Mouse (Mus musculus) cerebellum, adult 9-11 months (tissue): ENCODE measurements around the gene Stk39.

Experiments
- DNase-seq: peaks from one replicate; pipeline ENCODE4 v3.0.0; 2022

Stk39 gene

DNA sequence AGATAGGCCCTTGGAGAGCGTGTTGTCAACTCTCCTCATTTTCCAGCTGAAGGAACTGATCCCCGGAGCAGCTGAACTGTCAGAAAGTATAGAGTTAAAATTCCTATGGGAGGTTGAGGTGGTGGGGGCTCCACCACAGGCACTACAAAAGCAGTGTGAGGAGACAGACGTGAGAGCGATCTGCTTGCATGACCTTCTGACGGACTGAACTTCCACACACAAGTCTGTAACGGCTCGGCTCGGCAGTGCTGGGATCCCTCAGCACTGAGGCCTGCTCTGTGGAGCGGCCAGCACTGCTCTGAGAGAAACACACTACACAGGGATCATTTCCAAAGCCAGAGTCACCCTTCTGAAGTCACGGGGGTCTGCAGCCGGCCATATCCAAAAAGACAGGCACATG, 92.4 kb downstream of the Stk39 start:
- DNase-seq = no peak

DNA sequence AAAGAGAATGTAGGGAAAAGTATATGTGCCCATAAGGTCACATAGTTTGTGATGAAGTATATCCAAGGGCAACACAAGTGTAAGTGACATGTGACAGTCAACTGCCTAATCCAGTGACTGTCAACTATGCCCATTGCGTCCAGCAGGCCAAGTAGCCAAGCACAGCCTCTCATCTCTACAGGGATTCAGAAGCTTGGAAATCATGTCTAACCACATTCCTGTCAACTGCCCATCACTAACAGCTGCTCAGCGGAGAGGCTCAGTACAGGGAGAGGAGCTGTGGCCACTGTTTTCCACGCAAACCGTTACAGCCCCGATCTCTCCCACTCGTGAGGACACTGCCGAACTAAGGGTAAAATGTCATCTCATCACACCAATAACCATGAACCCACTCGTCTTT, 93.7 kb downstream of the Stk39 start:
- DNase-seq = no peak

DNA sequence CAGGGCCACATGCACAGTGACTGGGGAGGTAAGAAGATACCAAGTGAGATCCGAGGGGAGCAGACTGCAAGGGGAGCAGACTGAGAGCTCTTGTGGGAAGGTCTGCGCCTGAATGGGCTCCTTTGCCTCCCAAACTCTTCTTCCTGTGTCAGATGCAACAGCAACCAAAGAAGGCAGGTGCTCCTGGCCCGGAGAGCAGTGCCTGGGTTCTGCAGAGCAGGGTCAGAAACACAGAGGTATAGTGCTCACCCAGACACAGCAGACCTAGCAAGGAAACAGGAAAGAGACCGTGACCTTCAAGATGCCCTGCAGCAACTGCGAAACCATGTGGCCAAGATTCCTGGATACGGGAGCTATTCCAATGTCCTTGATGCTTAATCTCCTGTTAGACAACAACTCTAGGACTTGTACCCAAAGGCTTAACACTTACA, 94.8 kb downstream of the Stk39 start:
- no peak for DNase-seq

DNA sequence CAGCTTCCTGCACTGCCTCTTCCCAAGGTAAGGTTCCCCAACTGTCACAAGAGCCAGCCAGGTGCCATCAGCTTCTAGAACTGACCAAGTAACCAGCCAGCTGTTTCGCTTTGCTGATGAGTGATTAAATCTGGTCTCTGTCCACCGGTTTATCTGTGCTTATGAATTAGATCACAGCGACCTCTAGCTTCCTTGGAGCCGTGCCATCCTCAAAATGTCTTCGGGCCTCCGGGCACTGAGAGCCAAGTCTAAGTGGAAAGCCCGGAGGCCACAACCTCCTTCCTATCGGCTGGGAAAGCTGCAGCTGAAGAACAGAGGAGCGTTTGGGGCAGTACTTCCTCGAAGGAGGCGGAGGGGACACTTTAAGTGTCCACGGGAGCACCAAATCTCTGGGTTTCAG, 95.4 kb downstream of the Stk39 start:
- DNase-seq = peak; percentile 43

DNA sequence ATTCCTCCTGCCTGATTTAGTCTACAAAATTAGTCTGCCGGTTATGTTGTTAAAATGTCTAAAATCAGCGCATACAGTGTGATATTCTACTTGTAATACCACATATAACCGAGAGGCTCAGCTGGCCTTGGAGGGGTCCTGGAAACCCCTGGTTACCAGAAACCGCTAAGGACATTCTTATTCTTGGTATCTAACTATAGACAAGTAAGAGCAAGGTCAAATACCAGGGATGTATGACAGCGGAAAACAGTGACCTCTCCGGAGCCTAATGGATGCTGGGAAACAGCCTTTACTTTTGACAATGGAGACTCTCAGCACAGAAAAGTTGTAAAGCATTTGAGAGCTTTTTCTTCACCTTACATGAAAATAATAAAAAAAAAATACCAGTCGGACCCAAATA, 97.9 kb downstream of the Stk39 start:
- no peak for DNase-seq

DNA sequence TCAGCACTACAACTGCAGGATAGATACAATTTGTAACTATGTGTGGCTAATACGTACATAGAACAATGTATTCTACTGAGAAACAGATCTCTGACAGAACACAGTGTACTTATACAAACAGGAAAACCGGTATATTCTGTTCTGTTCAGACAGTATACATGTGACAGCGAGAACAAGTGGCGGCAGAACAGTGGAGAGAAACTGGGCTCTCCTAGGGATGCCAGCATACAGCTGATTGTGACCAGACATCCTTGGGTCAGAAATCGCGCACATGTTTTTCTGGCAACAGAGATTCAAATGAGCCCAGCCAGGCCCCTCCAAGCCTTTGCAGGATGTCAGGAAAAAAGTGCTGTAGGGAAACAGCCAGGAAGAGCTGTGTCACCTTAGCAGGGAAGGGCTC, 100.2 kb downstream of the Stk39 start:
- no peak for DNase-seq

DNA sequence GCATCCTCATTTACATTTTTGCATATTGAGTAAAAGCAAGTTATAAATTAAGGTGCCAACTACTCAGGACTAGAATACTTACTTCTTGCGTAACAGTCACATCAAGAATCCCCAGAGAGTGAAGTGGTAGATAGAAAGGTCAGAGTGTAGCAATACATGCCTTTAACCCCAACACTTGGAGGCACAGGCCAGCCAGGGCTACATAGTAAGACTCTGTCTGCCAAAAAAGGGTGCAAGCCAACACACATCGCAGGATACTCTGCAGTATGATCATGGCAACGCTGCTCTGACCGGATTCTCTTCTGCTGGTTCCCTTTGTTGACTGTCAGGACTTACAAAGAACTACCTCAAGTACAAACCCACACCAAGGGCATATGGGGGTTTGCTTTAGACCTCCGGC, 101.7 kb downstream of the Stk39 start:
- no peak for DNase-seq

DNA sequence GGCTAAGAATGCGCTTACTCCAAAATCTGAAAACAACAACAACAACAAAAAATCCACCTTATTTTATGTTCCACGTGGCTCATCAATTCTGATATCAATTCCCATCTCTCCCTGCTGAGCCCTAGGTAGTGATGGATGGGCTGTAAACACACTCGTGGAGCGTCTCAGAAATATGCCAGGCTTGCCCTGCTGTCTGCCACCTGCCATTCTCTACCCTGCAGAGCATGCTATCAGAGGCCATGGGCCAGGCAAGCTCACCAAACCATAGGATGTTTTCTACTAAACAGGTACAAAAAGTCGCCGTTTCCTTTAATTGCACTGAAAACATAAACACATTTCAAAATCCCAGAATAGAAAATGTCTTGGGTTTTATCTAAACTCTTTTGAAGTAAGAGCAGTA, 103.0 kb downstream of the Stk39 start:
- DNase-seq = peak; percentile 54

DNA sequence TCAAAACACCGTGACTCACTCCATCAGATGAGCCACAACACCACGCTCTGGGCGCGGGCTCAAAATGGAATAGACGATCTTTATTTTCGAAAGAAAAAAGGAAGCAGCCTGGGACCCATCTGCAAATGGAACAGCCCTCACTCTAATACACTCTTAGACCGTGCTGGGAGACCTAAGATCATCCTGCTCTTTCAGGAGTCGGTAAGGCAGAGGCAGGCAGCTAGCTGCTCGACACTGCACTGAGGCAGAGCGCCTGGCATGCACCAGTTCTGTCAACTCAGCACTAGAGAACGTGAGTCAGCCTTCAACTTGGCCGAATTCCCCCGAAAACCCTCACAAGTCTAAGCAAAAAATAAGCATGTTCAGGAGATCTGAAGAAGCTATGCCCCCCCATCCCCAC, 104.1 kb downstream of the Stk39 start:
- DNase-seq = no peak

DNA sequence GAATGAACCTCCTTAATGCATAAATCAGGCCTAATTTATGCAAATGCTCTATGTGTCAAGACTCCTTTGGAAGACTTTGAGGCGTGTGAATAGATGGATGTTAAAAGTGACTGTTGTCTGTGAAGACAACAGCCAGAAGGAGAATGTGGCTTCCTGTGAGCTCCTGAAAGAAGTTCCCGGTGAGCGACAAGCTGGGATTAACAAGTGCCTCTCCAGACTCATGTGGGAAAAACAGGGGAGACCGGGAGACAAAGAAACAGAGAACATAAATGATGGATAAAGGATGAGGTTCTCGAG, 105.2 kb downstream of the Stk39 start:
- no peak for DNase-seq

DNA sequence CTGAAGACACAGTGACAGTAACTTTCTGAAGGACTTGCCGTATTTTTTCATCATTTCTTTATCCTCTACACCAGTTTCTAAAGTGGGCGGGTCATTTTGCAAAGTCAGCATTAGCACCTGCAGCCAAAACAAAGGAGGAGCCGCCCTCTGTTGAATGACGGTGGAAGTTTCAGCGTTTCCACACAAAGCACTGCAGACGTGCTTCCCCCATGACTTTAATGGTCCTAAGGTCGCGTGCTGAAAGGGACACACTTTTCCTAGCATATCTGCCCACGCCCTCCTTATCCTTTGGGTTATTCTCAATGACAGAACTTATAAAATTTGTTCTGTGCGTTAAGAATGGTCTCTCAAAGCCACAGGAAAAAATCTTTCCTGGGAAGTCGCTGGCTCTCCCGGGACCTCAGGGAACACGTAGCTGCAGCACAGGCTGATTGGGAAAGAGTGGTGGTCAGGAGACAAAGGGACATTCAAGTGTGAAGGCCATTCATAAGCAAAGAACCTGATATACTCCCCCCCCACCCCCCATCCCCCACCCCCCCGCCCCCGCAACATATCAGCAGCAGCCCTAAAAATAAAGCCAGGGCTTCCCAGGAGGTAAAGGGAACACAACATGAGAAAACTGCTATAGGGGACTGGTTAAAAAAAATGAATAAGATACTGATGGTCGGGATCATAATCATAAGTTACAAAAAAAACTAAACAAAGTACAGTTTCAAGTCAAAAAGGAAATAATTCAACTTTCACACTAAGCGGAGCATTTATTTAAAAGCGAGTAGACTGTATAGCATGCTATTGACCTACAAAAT, 105.8 kb downstream of the Stk39 start:
- DNase-seq = no peak

DNA sequence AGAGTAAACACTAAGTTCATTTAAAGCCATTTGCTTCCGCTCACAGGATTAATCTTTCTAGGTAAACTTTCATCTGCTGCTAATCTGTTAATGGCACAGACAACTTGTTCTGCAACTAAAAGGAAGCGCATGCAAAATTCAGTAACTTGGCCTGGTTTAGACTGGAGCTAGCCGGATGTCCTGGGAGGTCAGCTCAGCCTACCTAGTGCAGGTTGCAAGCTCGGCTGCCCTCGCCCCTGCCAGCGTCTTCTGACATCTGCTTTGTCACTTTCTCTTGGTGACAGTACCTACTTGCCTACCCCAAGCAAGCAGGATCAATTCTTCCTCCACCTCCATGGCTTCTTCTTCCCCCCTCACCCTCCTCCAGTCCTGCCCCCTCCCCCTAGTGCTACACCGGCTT, 106.6 kb downstream of the Stk39 start:
- no peak for DNase-seq

DNA sequence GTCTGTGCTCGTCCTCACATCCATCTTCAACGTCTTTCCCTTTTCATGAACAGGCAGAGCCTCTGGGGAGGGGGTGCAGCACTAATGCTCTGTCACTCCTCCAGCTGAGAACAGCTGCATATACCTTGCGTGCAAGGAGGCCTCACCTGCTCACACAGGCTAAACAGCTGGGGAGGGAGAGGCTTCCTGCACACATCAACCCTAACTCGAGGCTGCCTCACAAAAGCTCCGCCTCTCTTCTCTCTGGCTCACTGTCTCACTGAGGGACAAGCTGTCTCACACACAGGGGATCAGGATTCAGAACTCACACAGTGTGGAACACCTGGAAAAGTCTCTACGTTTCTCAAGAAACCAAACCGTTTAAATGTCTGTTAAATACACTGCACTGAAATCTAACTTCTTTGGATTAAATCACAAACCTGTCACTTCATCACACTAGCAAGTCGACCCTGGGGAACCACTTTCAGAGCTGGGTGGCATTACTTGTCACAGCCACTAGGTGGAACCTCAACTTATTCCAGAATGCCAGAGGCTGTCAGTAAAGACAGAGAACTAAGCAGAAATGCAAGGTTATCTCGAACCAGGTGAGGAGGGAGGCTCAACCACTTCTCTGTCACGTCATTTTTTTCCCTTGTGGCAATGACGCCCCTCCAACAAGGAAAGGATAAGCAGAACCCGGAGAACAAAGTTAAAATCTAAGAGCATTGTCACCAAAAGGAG, 107.7 kb downstream of the Stk39 start:
- DNase-seq = peak; percentile 47

DNA sequence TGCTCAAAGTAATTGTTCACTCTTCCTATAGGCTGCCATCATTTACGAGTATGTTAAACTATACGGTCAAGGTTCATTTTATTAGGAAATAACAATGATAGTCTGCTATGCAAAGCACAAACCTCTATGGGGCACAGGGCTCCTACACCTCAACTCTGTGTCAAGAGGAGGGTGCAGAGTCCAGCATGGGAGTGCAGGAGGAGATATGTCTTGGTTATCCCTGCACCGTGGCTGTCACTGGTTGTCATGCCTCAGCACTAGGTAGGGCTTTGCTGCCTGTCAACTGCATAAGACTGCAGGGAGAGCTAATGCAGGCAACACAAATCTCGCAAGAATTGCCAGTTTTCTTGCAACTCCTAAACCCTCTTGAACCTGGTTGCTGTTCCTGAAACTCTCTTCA, 108.9 kb downstream of the Stk39 start:
- no peak for DNase-seq

DNA sequence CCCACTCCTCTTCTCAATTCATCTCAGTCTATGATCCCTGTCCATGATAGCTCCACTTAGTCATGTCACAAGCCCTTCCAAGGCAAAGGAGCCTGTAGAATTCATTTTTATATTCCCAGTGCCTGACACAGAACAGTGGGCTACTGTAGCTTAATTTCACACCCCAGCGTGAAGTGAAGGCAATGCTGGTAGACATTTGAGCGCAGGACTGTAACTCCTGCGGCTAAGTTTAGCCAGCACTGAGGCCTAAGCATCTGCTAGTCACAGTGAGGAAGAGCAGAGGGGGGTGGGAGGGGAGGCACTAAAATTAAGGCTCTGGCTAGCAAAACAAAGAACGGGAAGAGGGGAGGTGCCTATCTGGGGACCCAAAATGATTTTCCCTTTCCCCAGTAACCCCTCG, 110.4 kb downstream of the Stk39 start:
- no peak for DNase-seq

DNA sequence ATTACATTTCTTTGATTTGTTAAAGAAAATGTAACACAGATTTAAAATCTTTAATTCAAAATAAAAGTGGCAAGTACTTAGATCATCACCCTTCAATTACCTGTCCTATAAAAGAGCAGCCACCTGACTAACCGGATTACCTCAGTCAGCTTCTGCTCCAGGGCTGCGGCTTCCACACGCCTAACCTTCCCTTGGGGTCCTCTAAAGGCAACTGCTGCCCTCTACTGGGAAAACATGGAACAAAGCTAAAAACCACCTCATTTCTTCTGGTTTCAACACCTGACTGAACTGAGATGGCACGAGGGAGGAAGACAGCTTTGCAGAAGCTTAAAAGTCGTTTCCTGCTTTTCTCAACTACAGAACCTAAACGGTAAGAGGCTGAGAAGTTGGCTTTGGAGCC, 121.4 kb downstream of the Stk39 start:
- DNase-seq = peak; percentile 69

DNA sequence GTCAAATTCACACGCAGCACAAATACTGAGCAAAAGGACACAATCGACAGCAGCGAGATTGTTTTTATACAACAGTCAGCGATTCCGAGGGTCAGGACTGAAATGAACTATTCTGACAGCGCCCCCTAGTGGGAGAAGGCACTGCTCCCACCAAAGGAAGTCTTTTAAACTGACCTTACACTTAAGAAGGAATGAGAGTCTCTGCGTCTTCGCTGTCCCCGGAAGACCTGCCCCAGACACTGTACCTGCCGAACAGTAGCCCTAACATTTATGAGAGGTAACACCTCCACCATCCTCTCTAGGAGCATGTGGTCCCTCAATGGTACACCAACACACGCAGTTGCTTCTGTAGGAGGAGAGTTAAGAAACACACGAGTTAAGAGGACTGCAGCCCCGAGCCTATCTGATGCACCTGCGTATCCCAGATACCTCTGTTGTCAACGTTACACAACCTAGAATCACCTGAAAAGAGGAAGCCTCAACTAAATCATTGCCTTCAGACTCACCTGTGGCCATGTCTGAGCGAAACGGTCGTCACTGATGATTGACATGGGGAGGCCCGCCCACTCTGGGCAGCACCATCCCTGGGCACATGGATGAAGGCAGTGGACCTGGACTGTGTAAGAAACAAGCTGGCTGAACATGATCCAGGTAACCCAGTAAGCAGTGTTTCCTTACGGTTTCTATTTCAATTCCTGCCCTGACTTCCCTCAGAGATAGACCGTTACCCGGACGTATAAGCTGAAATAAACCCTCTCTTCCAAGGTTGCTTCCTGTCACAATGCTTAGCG, 122.3 kb downstream of the Stk39 start:
- DNase-seq = peak; percentile 69

DNA sequence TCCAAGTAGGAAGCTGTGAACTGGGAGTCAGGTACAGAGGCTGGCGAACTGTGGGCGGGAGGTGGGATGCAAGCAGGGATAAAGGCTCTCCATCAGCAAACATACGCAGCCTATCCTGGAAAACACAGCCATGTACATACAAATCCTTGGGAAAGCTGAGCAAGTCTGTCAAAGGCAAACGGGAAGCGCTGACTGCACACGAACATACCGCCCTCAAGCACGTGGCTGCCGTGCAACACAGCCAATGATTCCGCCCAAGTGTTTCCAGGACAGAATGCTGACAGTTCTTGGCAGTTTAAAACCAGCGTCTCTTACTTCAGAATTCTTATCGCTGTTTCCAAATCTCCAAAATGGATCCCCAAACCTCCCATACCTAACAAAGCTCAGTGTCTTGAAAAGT, 123.1 kb downstream of the Stk39 start:
- no peak for DNase-seq

DNA sequence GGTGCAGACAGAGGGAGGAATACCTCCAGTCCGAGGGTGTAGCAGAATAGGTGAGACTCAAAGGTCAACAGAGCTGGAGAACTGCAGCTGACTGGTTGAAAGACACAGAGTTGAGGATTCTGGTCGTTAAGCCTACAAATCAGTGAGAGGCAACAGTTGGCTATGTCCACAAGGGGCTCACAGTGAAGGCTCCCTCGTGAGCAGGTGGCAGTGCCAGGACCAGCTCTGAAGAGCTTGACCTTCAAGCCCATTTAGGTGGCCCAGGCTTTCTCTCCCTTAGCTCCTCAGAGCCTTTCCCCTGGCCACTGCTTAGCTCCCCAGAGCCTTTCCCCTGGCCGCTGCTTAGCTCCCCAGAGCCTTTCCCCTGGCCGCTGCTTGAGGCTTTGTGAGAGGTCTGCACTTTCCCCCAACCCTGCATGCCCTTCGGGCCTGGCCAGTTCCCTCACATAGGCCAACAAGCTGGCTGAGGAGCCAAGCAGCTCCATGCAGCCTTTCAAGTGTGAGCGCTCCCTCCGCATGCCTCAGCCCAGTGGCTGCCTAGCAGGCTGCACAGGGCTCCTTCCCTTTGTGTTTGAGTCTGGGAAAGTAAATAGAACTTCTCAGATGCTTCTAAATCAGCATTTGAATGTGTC, 125.3 kb downstream of the Stk39 start:
- no peak for DNase-seq

DNA sequence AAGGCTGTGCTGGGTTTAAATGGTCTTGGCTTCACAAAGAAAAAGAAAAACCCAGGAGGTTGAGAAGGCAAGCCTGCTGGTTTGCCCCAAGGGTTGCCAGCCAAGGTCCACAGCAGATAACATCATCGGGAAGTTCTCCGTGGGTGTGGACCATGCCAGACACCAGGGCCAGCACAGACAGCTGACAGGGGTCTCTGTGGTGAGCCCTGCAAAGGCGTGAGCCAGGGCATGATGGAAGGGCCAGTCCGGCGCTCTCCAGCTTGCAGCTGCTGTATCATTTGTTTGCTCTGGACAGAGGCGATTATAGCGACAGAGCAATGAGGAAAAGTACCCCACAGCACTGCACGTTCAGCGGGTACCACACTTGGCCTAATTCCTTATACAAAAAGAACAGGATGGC, 126.8 kb downstream of the Stk39 start:
- DNase-seq = no peak

DNA sequence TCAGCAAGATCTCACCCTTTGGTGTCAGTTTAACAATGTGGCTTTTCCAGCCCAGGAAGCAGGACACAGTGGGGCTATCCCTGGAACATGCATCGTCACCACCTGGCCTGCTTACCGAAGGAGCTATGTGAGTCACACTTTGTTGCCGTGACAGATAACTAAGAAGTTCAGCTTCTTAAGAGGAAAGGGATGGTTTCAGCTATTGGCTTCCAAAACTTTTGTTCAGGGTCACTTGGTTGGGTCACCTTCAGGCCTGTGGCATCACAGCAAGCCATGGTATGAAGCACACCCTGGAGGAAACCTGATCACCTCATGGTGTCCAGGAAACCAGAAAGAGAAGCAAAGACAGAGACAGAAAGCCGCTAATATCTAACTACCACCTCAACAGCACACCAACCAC, 128.3 kb downstream of the Stk39 start:
- no peak for DNase-seq

DNA sequence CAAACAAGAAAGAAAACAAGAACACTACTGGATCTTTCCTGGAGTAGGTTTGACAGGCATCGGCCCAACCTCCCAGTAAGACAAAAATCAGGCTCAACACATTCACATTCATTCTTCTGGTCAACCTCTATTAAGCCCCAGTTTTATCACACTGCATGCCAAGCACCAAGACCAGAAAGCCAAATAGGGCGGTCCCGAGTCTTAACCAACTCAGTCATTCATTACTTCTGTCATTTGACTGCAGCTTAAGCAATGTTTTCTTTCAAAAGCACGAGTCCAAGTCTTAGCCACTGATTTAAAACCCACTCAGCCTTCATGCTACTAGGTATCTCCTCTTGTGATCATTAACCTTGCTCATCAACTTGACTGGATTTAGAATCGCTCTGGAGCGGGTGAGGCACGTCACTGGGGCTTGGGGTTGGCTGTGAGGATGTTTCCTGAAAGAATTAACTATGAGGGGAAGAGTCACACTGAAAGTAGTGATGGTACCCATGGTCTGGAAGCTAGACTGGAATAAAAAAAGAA, 129.9 kb downstream of the Stk39 start:
- DNase-seq = no peak

DNA sequence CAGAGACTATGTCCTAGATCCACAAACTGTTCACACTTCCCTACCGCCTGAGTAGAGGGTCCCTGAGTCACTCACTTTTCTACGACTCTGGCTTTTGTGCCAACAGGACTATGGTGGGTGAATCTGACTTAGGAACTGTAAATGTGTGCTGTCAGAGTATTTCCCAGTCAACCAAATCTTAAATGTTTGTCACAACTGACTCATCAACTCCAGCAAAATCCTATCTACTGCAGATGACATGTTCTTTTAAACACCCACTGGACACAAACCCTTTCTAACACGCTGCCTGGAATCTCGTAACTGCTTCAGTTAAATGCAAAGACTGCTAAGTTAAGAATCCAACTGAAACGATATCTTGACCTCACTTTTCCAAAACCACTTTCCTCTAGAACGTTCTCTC, 135.2 kb downstream of the Stk39 start:
- DNase-seq = no peak
